Mouse (Mus musculus) ES-Bruce4 (cell line): ENCODE results near the gene Cep89. TPM values are rescaled to one million over a fixed set of nuclear protein-coding genes. Genes with fewer than 3 reads are reported as not detected.

Experiments
- H3K27ac ChIP-seq: 2 replicates; pipeline ENCODE4 v1.5.1; 2012; ENCODE audit warnings: low read length, inconsistent platforms; ENCODE audit not compliant: insufficient read depth
- H3K27me3 ChIP-seq: 2 replicates; pipeline ENCODE4 v1.6.1; 2012; ENCODE audit warnings: mild to moderate bottlenecking, low read length, inconsistent platforms; ENCODE audit not compliant: control insufficient read depth, poor library complexity, insufficient read depth, severe bottlenecking
- H3K36me3 ChIP-seq: 2 replicates; pipeline ENCODE4 v1.6.1; 2012; ENCODE audit warnings: inconsistent platforms, mild to moderate bottlenecking, low read length, moderate library complexity; ENCODE audit not compliant: control insufficient read depth, poor library complexity, insufficient read depth, severe bottlenecking
- H3K4me1 ChIP-seq: one replicate; pipeline ENCODE4 v1.8.1; 2011; ENCODE audit warnings: low read length; ENCODE audit not compliant: control insufficient read depth, insufficient read depth
- H3K4me3 ChIP-seq: 2 replicates; pipeline ENCODE4 v1.5.1; 2011; ENCODE audit warnings: low read depth, mild to moderate bottlenecking, low read length
- H3K9ac ChIP-seq: 2 replicates; pipeline ENCODE4 v1.6.1; 2012; ENCODE audit warnings: low read depth, mild to moderate bottlenecking, inconsistent platforms; ENCODE audit not compliant: poor library complexity, severe bottlenecking
- H3K9me3 ChIP-seq: replicated peaks from 2 replicates; pipeline ENCODE4 v1.6.1; 2012; ENCODE audit warnings: mild to moderate bottlenecking, low read length, inconsistent platforms; ENCODE audit not compliant: control insufficient read depth, poor library complexity, insufficient read depth, severe bottlenecking
- CTCF ChIP-seq: IDR thresholded peaks from one replicate; pipeline ENCODE4 v1.8.1; 2011; ENCODE audit warnings: low read depth, low read length
- EP300 ChIP-seq: IDR thresholded peaks from 2 replicates; pipeline ENCODE4 v1.6.1; 2011; ENCODE audit warnings: low read depth, low read length; ENCODE audit not compliant: insufficient read depth
- POLR2A ChIP-seq: IDR thresholded peaks from one replicate; pipeline ENCODE4 v1.8.1; 2011; ENCODE audit warnings: low read length; ENCODE audit not compliant: insufficient read depth
- polyA plus RNA-seq: library from polyadenylated mRNA; stranded (reverse); fragments of >200 nt; gene quantifications from 2 replicates; pipeline ENCODE4 v1.2.4, GENCODE M21; 2011; ENCODE audit warnings: low read depth; ENCODE audit not compliant: missing spikeins, insufficient read depth, insufficient read length

The Cep89 gene
- polyA plus RNA-seq, 1 experiment, result 40.2 TPM

GRCm38 (mm10) chr7:35423071-35423470, 26.2 kb downstream of the Cep89 start:
- Histone ChIP-seq H3K4me1 (no peaks in the 10 kb centered on the region), H3K4me3 (no peak overlapping the region), H3K9me3 (no peaks in the 10 kb centered on the region), H3K27me3 (no peaks in the 10 kb centered on the region), H3K9ac (no peak overlapping the region), H3K36me3 (peaks cover 2% of the 10 kb centered on the region; the same call in 1 of the 2 replicates), H3K27ac (no peak overlapping the region)
- TF ChIP-seq POLR2A (no peak), CTCF (no peak), EP300 (no peak)

GRCm38 (mm10) chr7:35428146-35428545, 31.3 kb downstream of the Cep89 start:
- Histone ChIP-seq H3K27ac (no peak overlapping the region), H3K4me1 (no peaks in the 10 kb centered on the region), H3K27me3 (no peaks in the 10 kb centered on the region), H3K9ac (no peak overlapping the region), H3K4me3 (no peak overlapping the region), H3K36me3 (no peaks in the 10 kb centered on the region; the same call in 1 of the 2 replicates), H3K9me3 (no peaks in the 10 kb centered on the region)
- TF ChIP-seq CTCF (no peak), POLR2A (no peak), EP300 (no peak)

GRCm38 (mm10) chr7:35435266-35435665, 38.4 kb downstream of the Cep89 start:
- no peaks in the 10 kb centered on the region for H3K9me3 ChIP-seq
- 0 out of 2 replicates have a peak, but pooled peaks cover 9% of the 10 kb centered on the region for H3K36me3 ChIP-seq
- H3K4me3 ChIP-seq, result no peak overlapping the region
- TF ChIP-seq EP300 (no peak), CTCF (no peak), POLR2A (no peak)
- no peak overlapping the region for H3K27ac ChIP-seq
- H3K9ac ChIP-seq, result no peak overlapping the region
- H3K4me1 ChIP-seq, result peaks cover 3% of the 10 kb centered on the region
- H3K27me3 ChIP-seq, result no peaks in the 10 kb centered on the region

- H3K36me3 ChIP-seq, result no peaks in the 10 kb centered on the region
- no peak overlapping the region for H3K9ac ChIP-seq
- peak overlapping the region; percentile 89 for H3K27ac ChIP-seq
- TF ChIP-seq POLR2A (no peak), CTCF (no peak), EP300 (peak; percentile 86)
- H3K27me3 ChIP-seq, result no peaks in the 10 kb centered on the region
- H3K9me3 ChIP-seq, result no peaks in the 10 kb centered on the region
- H3K4me1 ChIP-seq, result peaks cover 3% of the 10 kb centered on the region
- no peak overlapping the region for H3K4me3 ChIP-seq
Measured at GRCm38 (mm10) chr7:35447501-35447900, 50.7 kb downstream of the Cep89 start.

- H3K27ac ChIP-seq, result peak within 1 kb of the TSS; percentile 89
- H3K9me3 ChIP-seq, result no peaks in the 10 kb centered on the region
- no peak within 1 kb of the TSS for H3K4me3 ChIP-seq
Measured at GRCm38 (mm10) chr7:35447996-35448846, 51.4 kb downstream of the Cep89 start, which contains the start of gene Slc7a9. Gene Slc7a9, plus strand, starts transcription at chr7:35448796.

GRCm38 (mm10) chr7:35448867-35449266, 52.0 kb downstream of the Cep89 start:
- Histone ChIP-seq H3K27ac (peak overlapping the region; percentile 89), H3K4me3 (no peak overlapping the region), H3K36me3 (no peaks in the 10 kb centered on the region), H3K9ac (no peak overlapping the region), H3K4me1 (peaks cover 3% of the 10 kb centered on the region), H3K27me3 (no peaks in the 10 kb centered on the region), H3K9me3 (no peaks in the 10 kb centered on the region)
- TF ChIP-seq EP300 (no peak), POLR2A (no peak), CTCF (no peak)

More at GRCm38 (mm10) chr7:35447996-35448846, 51.4 kb downstream of the Cep89 start, which contains the start of gene Slc7a9:
- peaks cover 3% of the 10 kb centered on the region for H3K4me1 ChIP-seq
- H3K27me3 ChIP-seq, result no peaks in the 10 kb centered on the region
- TF ChIP-seq POLR2A, result no peak
- peak; percentile 56; the same call in 1 of the 2 replicates for TF ChIP-seq EP300
- H3K9ac ChIP-seq, result no peak within 1 kb of the TSS
- H3K36me3 ChIP-seq, result no peaks in the 10 kb centered on the region
